Mouse (Mus musculus) MEL (cell line): ENCODE measurements at regions not wholly inside any gene's neighbourhood (a gene's known extent, or its start where the extent isn't known, plus 50 kb on each side); places are given as distances from the start of the nearest gene placed in this dataset.

Experiments
- CTCF ChIP-seq, 3 experiments: IDR thresholded peaks in 2 of 3; conservative IDR thresholded peaks in 1 of 3; 2 replicates each; pipeline ENCODE4 v1.5.1; 2011 to 2012; ENCODE audit warnings: low read length in 3 of 3, low read depth in 2 of 3, mild to moderate bottlenecking in 2 of 3, improper control_type of control experiment in 1 of 3, inconsistent platforms in 1 of 3, mixed read lengths in 1 of 3, moderate library complexity in 1 of 3; ENCODE audit not compliant: control insufficient read depth in 1 of 3, insufficient read depth in 1 of 3, poor library complexity in 1 of 3, severe bottlenecking in 1 of 3
- ETS1 ChIP-seq: IDR thresholded peaks from 2 replicates; pipeline ENCODE4 v1.6.1; 2012; ENCODE audit warnings: low read depth, mild to moderate bottlenecking, inconsistent platforms, low read length, improper control_type of control experiment, moderate library complexity
- MAFK ChIP-seq: IDR thresholded peaks from 2 replicates; pipeline ENCODE4 v1.6.1; 2011; ENCODE audit warnings: low read depth, mild to moderate bottlenecking, low read length, improper control_type of control experiment, borderline replicate concordance
- MAX ChIP-seq: IDR thresholded peaks from 2 replicates; pipeline ENCODE4 v1.6.1; 2011; ENCODE audit warnings: low read length, improper control_type of control experiment
- NELFE ChIP-seq: IDR thresholded peaks from 2 replicates; pipeline ENCODE4 v1.6.1; 2011; ENCODE audit warnings: low read depth, low read length, improper control_type of control experiment
- POLR2A ChIP-seq, 2 experiments: IDR thresholded peaks; 2 replicates each; pipeline ENCODE4 v1.6.1; 2011 to 2012; ENCODE audit warnings: low read length in 2 of 2, mild to moderate bottlenecking in 2 of 2, control low read depth in 1 of 2, improper control_type of control experiment in 1 of 2, low read depth in 1 of 2, moderate library complexity in 1 of 2; ENCODE audit not compliant: control insufficient read depth in 1 of 2, insufficient read depth in 1 of 2, poor library complexity in 1 of 2
- POLR2AphosphoS5 ChIP-seq: IDR thresholded peaks from 2 replicates; pipeline ENCODE4 v1.6.1; 2012; ENCODE audit warnings: low read depth, borderline replicate concordance, mild to moderate bottlenecking, inconsistent platforms, low read length, moderate library complexity, mixed read lengths
- SIN3A ChIP-seq: IDR thresholded peaks from 2 replicates; pipeline ENCODE4 v1.6.1; 2012; ENCODE audit warnings: low read length, improper control_type of control experiment, inconsistent platforms
- TAL1 ChIP-seq: IDR thresholded peaks from 2 replicates; pipeline ENCODE4 v1.6.1; 2012; ENCODE audit warnings: mild to moderate bottlenecking, inconsistent platforms, low read length, moderate library complexity, mixed read lengths
- TBP ChIP-seq: IDR thresholded peaks from 2 replicates; pipeline ENCODE4 v1.8.0; 2011; ENCODE audit warnings: low read depth, low read length, improper control_type of control experiment
- USF1 ChIP-seq: IDR thresholded peaks from 2 replicates; pipeline ENCODE4 v1.6.1; 2014; ENCODE audit warnings: low read depth, mild to moderate bottlenecking, inconsistent platforms, low read length, improper control_type of control experiment, moderate library complexity
- ZC3H11A ChIP-seq: IDR thresholded peaks from 2 replicates; pipeline ENCODE4 v1.6.1; 2012; ENCODE audit warnings: low read depth, mild to moderate bottlenecking, inconsistent platforms, low read length, improper control_type of control experiment

DNA sequence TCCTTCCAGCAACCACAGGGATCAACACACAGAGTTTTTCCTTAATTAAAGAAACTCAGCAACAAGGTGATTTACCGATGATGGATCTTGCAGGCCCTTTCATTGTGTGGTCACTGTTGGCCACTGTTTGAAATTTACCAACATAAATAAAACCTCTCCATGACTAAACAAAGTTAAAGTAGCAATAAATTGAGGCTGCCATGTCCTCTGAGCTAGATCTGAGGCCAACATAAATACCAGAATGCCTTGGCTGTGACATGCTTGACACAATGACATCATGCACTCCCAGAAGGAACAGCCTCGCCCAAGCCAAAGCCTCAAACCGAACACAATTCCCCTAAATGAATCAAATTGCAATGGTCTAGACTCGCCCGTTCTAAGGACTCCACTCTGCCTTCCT lies 186.8 kb upstream of the Spred2 start:
- TF ChIP-seq NELFE (no peak), TBP (no peak), SIN3A (no peak), TAL1 (no peak), POLR2A (IDR thresholded peaks at IDR 0.05; ENCODE audit: control insufficient read depth in 1 of 2, insufficient read depth in 1 of 2, low read depth in 1 of 2, low read length in 2 of 2, poor library complexity in 1 of 2) (no peak), MAX (no peak), CTCF (IDR thresholded peaks at IDR 0.05 in 2 of 3, conservative IDR thresholded peaks at IDR 0.05 in 1 of 3; ENCODE audit: control insufficient read depth in 1 of 3, insufficient read depth in 1 of 3, low read depth in 2 of 3, low read length in 3 of 3, poor library complexity in 1 of 3, severe bottlenecking in 1 of 3) (no peak), ETS1 (no peak), MAFK (no peak), POLR2AphosphoS5 (no peak), USF1 (no peak), ZC3H11A (no peak)
